Mouse (Mus musculus): Measurements from ENCODE around the gene Hip1r. TPM values are rescaled to one million over a fixed set of nuclear protein-coding genes. Genes with fewer than 3 reads are reported as not detected.

Hip1r gene
- total RNA-seq, 2 experiments from 2014 or later = 66.5 to 67.7 TPM

DNA sequence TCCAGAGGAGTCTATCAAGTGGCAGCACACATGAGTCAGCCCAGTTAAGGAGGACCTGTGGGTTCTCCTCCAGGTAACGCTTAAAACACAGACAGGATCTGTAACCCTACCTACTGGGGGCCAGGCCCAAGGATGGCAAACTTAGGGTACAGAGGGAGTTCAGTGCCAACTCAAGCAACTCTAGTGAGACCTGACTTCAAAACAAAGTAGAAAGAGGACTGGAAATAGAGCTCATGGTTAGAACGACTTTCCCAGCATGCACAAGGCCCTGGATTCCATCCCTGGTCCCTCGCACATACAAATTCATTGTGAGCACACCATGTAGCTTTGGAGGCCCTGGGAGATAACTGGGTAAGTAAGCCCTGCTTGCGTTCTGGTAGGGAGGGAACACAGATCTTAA, 2.9 kb upstream of the Hip1r start:
- DNase-seq (ENCODE audit: low spot score in 2 of 2) = no peak

DNA sequence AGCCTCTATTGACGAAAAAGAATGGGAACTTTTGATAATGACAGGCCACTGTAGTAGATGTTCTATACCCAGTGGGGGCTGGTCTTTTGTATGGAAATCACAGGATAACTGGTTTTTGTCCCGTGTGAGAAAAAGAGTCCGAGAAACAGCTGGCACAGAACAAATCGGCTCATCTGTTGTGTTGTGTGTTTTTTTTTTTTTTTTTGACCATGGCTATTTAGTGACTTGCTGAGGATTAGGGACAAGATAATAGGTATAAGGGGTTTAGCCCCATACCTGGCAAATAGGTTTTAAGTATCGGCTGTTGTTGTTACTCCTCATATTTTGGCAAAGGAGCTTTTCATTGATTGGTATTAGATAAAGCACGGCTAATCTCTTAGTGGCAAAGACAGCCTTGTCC, 975 bp upstream of the Hip1r start:
- DNase-seq (ENCODE audit: low spot score in 2 of 2) = no peak

DNA sequence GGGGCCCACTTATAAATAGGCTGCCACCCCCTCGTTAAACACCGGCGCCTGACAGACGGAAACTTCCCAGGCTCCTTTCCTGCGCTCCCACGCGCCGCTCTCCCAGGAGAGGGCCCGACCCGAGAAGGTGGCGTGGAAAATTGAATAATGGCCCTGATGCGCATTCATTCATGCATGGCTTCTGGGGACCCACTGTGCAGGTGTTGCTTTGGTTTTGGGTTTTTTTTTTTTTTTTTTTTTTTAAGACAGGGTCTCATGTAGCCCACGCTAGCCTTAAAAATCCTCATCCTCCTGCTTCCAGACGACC, 704 bp downstream of the Hip1r start:
- DNase-seq (ENCODE audit: low spot score in 2 of 2) = no peak

DNA sequence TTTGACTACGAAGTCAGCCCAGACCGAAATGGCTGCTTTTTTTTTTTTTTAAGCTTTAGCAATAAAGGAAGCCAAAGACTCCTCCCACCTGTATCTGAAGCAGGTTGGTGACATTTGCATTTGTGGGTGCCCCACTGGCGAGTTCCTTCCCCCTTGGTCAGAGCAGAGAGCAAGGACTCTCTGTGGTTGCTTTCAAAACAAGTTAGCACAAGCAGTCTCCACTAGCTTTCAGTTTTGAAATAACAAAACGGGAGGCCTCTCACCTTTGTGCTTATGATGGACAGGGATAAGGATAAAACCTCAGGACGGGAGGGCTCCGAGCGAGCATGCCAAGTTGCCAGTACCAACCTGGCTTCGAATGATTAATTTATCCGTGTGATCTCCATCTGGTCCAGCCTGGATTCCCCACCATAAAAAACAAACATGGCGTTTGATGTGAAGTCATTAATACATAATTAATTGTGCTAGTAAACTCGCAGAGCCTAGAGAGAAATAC, 1.2 kb downstream of the Hip1r start:
- DNase-seq (ENCODE audit: low spot score in 2 of 2) = no peak

DNA sequence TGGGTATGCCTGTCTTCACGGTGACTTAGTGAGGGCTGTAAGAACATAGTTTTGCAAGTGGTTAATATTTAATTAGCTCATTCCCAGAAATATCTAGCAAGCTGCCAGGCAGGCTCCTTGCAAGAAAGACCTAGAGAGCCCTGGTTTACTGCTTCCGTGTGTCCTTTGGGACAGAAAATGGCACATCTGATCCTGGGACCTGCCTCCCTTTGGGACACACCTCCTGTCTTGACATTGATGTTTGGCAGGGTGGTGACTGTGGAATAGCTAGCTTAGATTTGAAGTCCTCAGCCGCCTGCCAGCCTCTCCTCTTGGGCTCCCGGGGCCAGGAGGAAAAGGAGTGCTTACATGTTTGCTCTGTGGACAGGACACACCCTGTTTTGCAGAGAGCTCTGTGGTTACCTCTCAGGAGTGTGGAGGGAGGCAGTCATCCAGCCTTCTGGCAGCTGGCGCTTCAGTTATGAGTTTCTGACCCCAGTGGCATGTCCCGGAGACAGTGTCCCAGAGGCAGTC, 2.3 kb downstream of the Hip1r start:
- no peak for DNase-seq (ENCODE audit: low spot score in 2 of 2)

DNA sequence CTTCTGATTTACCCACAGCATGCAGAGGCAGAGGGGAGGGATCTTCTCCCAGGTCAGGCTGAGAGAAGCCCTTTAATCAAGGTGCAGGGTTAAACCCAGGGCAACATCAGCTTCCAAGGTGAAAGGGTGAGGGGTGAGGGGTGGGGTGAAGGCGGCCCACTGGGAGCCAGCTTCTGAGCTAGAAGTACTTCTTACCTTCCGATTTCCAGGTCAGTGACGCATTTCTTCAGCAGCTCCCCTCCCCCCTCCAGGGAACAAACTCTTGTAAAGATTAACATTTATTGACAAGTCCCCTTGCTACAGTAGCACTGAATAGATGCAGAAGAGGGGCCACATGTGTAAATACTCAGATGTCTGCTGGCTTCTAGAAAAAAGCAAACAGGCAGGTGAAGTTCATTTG, 3.8 kb downstream of the Hip1r start:
- no peak for DNase-seq (ENCODE audit: low spot score in 2 of 2)

DNA sequence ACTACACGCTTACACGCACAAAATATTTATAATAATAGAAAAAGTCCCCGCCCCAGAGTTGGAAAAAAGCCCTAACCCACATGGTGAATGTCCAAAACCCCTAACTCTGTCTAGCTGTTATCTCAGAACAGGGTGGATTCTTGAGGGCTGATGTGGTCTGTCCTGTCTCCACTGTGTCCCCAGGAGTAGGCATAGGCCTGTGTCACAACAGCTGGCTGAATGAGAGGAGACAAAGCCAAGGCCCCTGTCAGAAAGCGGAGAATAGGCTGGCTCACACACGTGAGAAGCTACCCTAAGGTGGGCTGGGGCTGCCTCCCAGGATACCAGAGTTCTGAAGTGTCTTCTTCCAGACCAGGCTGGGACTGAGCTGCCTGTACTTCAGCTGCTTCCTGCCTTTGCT, 4.7 kb downstream of the Hip1r start:
- no peak for DNase-seq (ENCODE audit: low spot score in 2 of 2)

DNA sequence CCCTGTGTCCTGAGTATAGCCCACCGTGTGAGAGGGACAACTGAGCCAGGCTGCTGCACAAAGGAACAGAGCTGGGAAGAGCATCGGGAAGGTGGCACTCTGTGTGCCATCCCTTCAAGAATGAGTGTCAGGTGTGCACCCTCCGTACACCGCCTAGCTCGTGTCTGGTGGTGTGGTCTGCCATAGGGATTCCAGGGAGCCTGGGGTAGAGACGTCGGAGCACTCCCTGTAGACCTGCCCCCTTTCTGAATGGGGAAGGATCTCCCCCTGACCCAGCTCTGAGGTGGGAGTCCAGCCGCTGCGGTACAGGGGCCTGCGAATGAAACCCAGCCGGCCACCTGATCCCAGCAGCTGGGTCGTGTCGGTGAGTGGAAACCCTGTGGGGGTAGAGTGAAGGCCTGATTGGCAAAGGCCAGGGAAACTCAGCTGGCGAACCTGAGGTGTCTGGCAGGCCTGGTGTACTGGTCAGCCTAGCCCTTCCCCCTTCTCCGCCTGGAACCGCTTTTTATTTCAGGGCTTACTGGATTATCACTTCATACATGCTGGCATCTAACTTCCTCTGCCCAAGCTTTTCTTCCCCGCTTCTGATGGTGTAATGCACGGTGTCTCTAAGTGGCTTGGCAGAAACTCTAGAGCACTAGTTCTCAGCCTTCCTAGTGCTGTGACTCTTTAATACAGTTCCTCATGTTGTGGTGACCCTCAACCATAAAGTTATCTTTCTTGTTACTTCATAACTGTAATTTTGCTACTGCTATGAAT, 6.0 kb downstream of the Hip1r start:
- DNase-seq (ENCODE audit: low spot score in 2 of 2) = no peak

DNA sequence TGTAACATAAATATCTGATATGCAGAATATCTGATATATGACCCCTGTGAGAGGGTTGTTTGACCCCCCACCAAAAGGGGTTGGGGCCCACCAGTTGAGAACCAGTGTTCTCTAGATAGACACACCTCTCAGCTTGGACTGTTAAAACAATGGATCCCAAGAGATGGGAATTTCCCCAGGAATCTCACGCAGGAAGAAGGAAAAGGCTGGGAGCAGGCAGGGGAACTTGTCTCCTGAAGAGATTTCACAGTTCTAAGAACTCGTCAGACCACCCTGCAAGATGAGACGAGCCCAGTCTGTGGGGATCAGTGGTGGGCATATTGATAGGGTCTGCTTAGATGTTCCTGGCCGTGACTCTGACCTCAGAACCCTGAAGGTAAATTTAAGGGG, 6.5 kb downstream of the Hip1r start:
- DNase-seq (ENCODE audit: low spot score in 2 of 2) = no peak

DNA sequence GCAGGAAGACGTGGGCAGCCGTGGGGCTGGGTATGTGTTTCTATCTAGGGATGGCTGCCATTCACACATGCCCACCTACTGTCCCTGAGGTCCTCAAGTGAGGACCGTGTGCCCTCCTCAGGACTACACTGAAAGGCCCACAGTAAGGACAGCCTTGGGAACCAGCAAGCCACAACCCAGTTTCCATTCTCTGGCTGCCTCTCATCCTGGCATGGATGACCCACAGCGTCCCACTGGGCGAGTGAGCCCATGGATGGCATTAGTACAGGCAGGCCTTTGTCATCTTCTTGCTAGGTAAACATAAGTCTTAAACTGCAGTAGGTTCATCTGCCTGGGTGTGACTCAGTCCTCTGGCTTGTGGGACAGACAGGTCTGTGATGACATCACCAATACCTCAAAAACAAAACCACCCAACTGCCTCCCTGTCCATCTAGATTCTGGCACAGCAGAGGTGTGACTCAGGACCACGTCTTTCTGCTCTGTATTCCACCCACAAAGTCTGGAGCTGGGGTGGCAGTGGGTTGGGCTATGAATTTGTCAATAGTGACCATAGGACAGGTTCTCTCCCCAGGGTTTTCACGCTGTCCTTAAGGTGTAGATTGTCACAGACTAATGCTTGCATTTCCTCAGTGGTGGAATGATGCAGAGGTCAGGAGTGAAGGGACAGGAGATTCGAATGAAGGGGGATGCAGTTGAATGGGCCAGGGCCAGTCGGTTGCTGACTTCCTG, 7.3 kb downstream of the Hip1r start:
- no peak for DNase-seq (ENCODE audit: low spot score in 2 of 2)

DNA sequence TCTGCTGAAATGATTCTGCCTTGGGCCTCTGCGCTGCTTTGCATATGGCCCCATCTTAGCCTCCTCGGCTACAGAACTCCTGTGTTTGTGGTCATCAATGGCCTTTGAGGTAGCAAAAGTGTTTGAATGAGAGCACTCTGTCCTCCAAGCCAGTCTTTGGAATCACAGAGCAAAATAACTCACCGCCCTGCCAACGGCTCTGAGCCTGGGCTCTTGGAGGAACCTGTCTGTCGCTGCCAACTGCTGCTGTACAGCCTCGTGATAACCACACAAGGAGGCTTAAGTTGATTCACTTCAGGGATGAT, 7.8 kb downstream of the Hip1r start:
- DNase-seq (ENCODE audit: low spot score in 2 of 2) = no peak

DNA sequence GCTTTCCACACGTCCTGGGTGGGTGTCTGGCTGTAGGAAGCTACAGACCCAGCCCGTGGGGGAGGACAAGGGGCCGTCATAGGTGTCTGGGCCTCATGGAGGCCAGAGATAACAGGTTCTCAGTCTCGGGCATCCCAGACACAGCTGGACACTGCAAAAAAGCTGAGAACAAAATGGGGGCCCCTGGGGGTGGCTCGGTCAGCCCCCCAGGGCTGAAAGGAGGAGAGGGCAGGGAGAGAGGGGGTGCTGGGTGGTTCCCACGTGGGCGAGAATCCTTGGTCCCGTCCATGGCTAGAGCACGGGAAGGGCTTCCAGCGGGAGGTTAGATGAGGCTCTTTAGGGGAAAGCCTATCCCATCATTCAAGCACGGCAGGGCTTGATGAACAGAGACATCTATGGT, 9.4 kb downstream of the Hip1r start:
- DNase-seq (ENCODE audit: low spot score in 2 of 2) = no peak

DNA sequence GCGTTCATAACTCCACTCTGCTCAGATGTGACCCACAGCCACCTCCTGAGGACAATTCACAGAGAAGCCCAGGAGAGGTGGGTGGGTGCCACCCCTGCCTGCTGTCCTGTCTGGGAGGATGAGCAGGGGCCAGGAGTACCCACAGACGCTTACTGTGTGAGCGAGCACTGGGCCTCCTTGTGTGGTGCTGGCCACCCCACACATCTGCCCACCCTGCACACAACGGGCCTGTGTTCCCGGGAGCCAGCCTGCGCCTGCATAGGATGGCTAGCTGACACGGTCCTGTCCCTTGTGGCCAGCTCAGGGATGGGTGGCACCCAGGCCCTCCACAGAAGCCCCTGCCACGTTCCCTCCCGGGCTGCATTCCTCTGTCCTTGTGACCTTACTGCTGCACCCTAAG, 12.0 kb downstream of the Hip1r start:
- no peak for DNase-seq (ENCODE audit: low spot score in 2 of 2)

DNA sequence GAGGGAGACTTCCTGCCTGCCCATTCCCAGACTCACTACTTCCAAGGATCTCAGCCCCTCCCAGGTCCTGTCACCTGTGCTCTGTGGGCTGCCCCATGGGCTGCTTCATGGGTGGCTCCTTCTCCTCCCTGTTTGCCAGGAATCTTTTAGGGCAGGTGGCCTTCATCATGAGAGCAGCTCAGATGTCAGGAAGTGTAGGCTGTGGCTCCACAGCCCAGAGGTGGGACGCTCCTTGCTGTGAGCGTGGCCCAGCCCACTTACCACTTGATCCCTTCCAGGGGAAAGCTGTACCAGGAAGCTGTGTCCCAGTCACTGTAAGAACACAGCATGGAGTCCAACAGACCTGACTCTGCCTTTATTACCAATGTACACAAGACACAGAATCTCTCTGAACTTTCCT, 13.5 kb downstream of the Hip1r start:
- no peak for DNase-seq (ENCODE audit: low spot score in 2 of 2)

DNA sequence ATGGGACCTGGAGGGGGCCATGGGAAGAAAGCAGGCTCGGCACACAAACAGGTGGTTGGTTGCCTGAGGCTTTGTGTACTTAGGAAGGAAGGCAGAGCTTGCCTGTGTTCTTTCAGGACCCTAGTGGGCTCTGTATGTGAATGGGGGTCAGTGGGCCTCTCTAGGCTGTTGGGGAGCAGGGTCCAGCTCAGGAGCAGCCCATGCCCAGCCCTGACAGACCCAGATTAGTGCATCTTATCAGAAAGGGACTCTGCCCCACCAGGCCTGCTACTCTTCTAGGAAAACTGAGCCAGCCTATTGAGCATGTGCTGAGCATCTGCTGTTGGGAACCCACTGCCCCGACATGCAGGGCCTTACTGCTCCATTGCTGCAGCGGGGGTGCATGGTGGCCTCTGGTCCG, 14.1 kb downstream of the Hip1r start:
- no peak for DNase-seq (ENCODE audit: low spot score in 2 of 2)

DNA sequence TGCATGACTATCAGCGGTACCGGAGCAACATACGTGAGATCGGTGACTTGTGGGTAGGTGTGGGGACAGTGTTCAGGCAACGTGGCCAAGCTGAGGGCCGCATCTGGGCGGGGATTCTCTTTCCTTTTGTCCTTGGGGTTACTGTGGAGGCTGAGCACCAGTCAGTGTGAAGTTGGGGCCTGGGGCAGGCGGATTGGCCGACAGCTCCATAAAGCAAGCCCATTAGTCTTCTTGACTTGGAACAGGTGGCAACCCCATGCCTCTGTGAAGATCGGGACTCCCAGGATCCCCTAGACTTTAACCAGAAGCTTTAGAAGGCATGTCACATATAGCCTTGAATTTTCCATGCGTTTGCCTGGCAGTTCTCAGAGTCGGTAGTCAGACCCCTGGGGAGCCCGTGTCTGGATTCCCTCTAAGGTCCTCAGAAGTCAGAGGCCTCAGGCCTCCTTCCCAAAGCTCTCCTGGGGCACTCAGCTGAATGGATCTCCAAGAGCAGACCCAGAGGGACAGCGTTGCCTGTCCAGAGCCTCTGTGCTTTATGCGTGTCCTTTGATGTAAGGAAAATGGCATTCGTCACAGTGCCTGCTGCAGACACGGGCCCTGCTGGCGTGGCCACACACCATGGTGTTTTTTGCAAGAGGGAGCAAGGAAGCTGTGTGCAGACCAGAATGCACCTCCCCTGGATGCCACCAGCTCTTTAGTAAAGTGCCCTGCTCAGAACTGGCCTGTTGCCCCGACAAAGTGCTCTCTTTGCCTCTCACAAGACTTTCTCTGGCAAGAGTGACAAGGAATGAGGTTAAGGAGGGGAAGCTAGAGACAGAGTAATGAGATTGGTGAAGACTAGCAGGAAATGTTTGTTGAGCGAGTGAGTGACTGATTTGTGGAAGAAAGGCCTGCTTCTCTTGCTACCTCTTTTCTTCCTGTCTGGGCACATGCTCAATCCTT, 16.8 kb downstream of the Hip1r start:
- DNase-seq (ENCODE audit: low spot score in 2 of 2) = no peak

DNA sequence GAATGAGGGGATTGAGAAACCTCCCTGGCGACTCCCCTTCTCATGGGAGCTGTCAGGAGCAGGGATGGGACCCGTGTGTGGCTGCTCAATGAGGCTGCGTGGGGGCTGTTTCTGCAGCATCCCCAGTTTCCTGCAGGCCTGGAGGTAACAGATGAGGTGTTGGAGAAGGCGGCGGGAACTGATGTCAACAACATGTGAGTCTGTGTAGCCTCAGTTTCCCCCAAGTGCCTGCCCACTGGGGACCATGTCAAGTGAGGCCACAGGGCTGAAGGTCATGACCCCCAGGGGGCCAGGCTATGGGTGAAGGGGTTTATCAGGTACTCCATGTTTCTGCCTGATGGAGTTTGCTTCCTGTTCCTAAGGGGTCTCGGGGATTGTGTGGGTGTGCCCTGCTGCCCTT, 17.9 kb downstream of the Hip1r start:
- no peak for DNase-seq (ENCODE audit: low spot score in 2 of 2)

DNA sequence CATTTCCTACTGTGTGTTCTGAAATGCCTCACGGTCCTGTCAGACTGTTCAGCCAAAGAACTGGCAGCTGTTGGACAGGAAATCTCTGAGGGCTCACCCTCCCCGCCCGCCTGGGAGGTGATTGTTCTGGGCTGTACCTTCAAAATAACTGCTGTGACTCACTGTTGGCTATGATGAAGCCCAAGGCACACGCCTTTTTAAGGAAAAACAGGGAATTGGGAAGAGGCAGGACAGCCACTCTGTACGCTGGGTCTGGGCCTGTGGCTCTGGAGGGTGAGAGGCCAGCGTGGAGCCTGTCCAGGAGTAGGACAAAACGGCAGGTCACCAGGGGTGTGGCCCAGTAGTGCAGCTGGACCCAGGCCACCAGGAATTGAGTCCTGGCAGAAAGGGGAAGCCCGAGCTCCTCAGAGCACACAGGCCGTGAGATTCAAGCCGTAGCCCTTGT, 18.8 kb downstream of the Hip1r start:
- DNase-seq (ENCODE audit: low spot score in 2 of 2) = peak; percentile 54 to 56

DNA sequence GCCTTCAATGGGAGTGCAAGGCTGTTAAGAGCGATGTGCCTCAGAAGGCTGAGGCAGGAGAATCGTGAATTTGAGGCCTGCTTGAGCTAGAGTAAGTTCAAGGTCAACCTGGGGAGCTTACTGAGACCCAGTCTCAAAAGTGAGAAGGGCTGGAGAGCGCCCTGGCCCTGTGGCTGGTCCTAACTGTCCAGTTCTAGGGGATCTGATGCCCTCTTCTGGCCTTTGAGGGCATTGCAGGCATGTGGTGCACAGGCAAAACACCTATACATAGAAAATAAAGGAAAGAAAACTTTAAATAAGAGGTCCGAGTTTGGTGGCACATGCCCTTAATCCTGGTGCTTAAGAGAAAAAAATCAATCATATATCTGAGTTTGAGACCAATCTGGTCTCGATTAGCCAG, 19.4 kb downstream of the Hip1r start:
- DNase-seq (ENCODE audit: low spot score in 2 of 2) = peak; percentile 82 to 90

DNA sequence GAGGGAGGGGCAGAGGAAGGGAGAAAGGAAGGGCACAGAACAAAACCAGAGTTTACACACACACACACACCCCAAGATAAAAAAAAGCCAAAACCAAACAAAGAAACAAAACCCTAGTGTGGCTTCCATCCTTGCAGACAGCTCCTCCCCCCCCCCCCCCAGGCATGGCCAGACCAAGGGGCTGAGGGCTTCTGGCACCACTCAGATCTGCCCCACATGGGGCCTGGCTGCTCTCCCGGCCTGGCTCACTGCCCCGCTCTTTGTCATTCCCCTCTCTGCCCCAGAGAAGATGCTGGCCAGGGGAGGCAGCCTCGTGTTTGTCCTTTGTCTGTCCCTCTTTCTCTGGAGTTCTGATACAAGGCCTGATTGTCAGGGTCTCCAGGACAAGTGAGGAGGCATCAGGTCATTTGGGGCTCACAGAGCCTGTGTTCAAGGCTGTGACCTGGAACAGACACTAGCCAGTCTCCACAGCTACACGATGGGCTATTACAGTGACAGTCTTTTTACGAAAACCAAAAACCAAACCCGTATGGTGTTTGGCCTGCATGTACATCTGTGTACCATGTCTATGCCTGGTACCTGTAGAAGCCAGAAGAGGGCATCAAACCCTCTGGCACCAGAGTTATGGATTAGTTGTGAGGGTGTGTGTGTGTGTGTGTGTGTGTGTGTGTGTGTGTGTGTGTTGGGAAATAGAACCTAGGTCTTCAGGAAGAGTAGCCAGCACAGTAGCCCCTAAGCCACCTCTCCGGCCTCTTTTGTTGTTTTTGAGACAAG, 20.0 kb downstream of the Hip1r start:
- peak; percentile 62 to 67 for DNase-seq (ENCODE audit: low spot score in 2 of 2)

DNA sequence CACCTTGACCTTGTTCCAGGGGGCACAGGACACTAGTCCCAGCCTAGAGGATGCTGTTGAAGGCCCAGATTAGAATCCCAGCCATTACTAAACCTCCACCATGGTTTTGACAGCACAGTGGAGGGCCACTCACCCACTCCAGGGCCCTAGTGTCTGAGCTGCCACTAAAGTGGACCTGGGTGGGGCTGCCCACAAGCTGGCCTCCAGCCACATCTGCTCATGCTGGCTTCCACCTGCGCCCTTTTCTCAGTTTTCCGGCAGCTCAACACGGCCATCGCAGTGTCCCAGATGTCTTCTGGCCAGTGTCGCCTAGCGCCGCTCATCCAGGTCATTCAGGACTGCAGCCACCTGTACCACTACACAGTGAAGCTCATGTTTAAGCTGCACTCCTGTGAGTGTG, 21.0 kb downstream of the Hip1r start:
- DNase-seq (ENCODE audit: low spot score in 2 of 2) = no peak

Measured in left cerebral cortex, adult 18-20 months (tissue).